In genomic region chr4:45408427-45409132, GRCm38 (mm10) we compare ENCODE assay signal across 7 mouse cellular contexts. TPM values are rescaled to one million over a fixed set of nuclear protein-coding genes. Genes with fewer than 3 reads are reported as not detected.
A peak's percentile ranks its signal among the peaks of the same experiment; 100 is the strongest.
DNase-seq lines count a peak whose midpoint lies in the region; ATAC-seq and TF ChIP-seq lines count a peak whose summit lies in the region.

Slc25a51 (minus strand) TSS chr4:45408766.

- H3K4me1 ChIP-seq in embryonic facial prominence, embryonic 12.5 days: peaks cover 15% of the 10 kb centered on the region
- H3K4me1 ChIP-seq in kidney, adult 2 months (ENCODE audit: control insufficient read depth, insufficient read depth, low read length): peaks cover 24% of the 10 kb centered on the region
- peaks cover 17% of the 10 kb centered on the region for H3K4me1 ChIP-seq in limb, embryonic 12.5 days (replicated peaks)
- H3K4me1 ChIP-seq in midbrain, embryonic 15.5 days: peaks cover 27% of the 10 kb centered on the region
- H3K4me1 ChIP-seq in spleen, adult 2 months (ENCODE audit: control insufficient read depth, insufficient read depth, insufficient read length): no peaks in the 10 kb centered on the region; the same call in 1 of the 2 replicates

- WGBS in embryonic facial prominence, embryonic 12.5 days: under 1% methylated on average over 60 of the region's 67 CpGs
- under 1% methylated on average over 66 of the region's 67 CpGs for WGBS in kidney, adult 2 months
- under 1% methylated on average over 57 of the region's 67 CpGs for WGBS in limb, embryonic 12.5 days
- WGBS in midbrain, embryonic 15.5 days: under 1% methylated on average over 64 of the region's 67 CpGs
- whole genome bisulfite sequencing in spleen, adult 2 months: under 1% methylated on average over 62 of the region's 67 CpGs

- peaks cover 10% of the 10 kb centered on the region for H3K36me3 ChIP-seq in embryonic facial prominence, embryonic 12.5 days
- H3K36me3 ChIP-seq in kidney, adult 2 months (ENCODE audit: control insufficient read depth, insufficient read depth, low read length): peaks cover 3% of the 10 kb centered on the region; the same call in 1 of the 2 replicates
- peaks cover 10% of the 10 kb centered on the region for H3K36me3 ChIP-seq in limb, embryonic 12.5 days
- H3K36me3 ChIP-seq in midbrain, embryonic 15.5 days (replicated peaks): peaks cover 9% of the 10 kb centered on the region
- H3K36me3 ChIP-seq in spleen, adult 2 months (ENCODE audit: control insufficient read depth, insufficient read depth, low read length): no peaks in the 10 kb centered on the region; the same call in 1 of the 2 replicates

- ATAC-seq in embryonic facial prominence, embryonic 12.5 days (ENCODE audit: insufficient number of reproducible peaks, insufficient read depth, low FRiP score, low TSS enrichment): peak; percentile 97
- peak; percentile 98 for ATAC-seq in limb, embryonic 12.5 days (ENCODE audit: insufficient number of reproducible peaks, insufficient read depth, low FRiP score, low TSS enrichment, low read depth)
- ATAC-seq in midbrain, embryonic 15.5 days (replicated peaks): peak; percentile 98

- peak within 1 kb of the TSS; percentile 88 for H3K4me3 ChIP-seq in embryonic facial prominence, embryonic 12.5 days
- peak within 1 kb of the TSS; percentile 89 for H3K4me3 ChIP-seq in kidney, adult 2 months (ENCODE audit: insufficient read depth, low read depth, low read length)
- H3K4me3 ChIP-seq in limb, embryonic 12.5 days (replicated peaks): peak within 1 kb of the TSS; percentile 96
- H3K4me3 ChIP-seq in midbrain, embryonic 15.5 days: peak within 1 kb of the TSS; percentile 92
- peak within 1 kb of the TSS; percentile 94 for H3K4me3 ChIP-seq in spleen, adult 2 months (ENCODE audit: extremely low read depth, insufficient read depth, insufficient read length)

- peak within 1 kb of the TSS; percentile 90 for H3K9ac ChIP-seq in embryonic facial prominence, embryonic 12.5 days
- H3K9ac ChIP-seq in limb, embryonic 12.5 days (replicated peaks): peak within 1 kb of the TSS; percentile 95
- peak within 1 kb of the TSS; percentile 97 for H3K9ac ChIP-seq in midbrain, embryonic 15.5 days

- peak within 1 kb of the TSS; percentile 83 for H3K27ac ChIP-seq in embryonic facial prominence, embryonic 12.5 days
- peak within 1 kb of the TSS; percentile 94 for H3K27ac ChIP-seq in kidney, adult 2 months (ENCODE audit: insufficient read depth, low read depth, low read length)
- H3K27ac ChIP-seq in limb, embryonic 12.5 days: peak within 1 kb of the TSS; percentile 92
- peak within 1 kb of the TSS; percentile 90 for H3K27ac ChIP-seq in midbrain, embryonic 15.5 days
- H3K27ac ChIP-seq in spleen, adult 2 months (ENCODE audit: insufficient read depth, low read length): peak within 1 kb of the TSS; percentile 89

- H3K4me2 ChIP-seq in embryonic facial prominence, embryonic 12.5 days (replicated peaks): peak within 1 kb of the TSS; percentile 69
- peak within 1 kb of the TSS; percentile 84 for H3K4me2 ChIP-seq in limb, embryonic 12.5 days
- peak within 1 kb of the TSS; percentile 92 for H3K4me2 ChIP-seq in midbrain, embryonic 15.5 days

- no peaks in the 10 kb centered on the region for H3K27me3 ChIP-seq in embryonic facial prominence, embryonic 12.5 days
- H3K27me3 ChIP-seq in kidney, adult 2 months (replicated peaks; ENCODE audit: control insufficient read depth, insufficient read depth, low read length): no peaks in the 10 kb centered on the region
- no peaks in the 10 kb centered on the region for H3K27me3 ChIP-seq in limb, embryonic 12.5 days
- no peaks in the 10 kb centered on the region for H3K27me3 ChIP-seq in midbrain, embryonic 15.5 days (replicated peaks)
- no peaks in the 10 kb centered on the region for H3K27me3 ChIP-seq in spleen, adult 2 months (ENCODE audit: control insufficient read depth, insufficient read depth, low read length)

- H3K9me3 ChIP-seq in embryonic facial prominence, embryonic 12.5 days: no peaks in the 10 kb centered on the region
- no peaks in the 10 kb centered on the region for H3K9me3 ChIP-seq in limb, embryonic 12.5 days
- no peaks in the 10 kb centered on the region for H3K9me3 ChIP-seq in midbrain, embryonic 15.5 days

- peak; percentile 89 for DNase-seq in adrenal gland, postnatal 25 days
- peak; percentile 99 for DNase-seq in heart, adult 11 months
- DNase-seq in kidney, adult 2 months: peak; percentile 95
- peak; percentile 84 to 96 for DNase-seq in spleen, adult 2 months (ENCODE audit: low read depth in 1 of 2, low spot score in 2 of 2)

- TF ChIP-seq POLR2A in kidney, adult 2 months (IDR thresholded peaks at IDR 0.05; ENCODE audit: low read depth, low read length): peak; percentile 46
- TF ChIP-seq POLR2A in spleen, adult 2 months (IDR thresholded peaks at IDR 0.05; ENCODE audit: low read depth, low read length): peak; percentile 50

- no peak for TF ChIP-seq CTCF in kidney, adult 2 months (conservative IDR thresholded peaks at IDR 0.05; ENCODE audit: insufficient read depth, insufficient read length, low read depth, low read length)
- no peak for TF ChIP-seq CTCF in spleen, adult 2 months (IDR thresholded peaks at IDR 0.05; ENCODE audit: extremely low read depth, insufficient read depth, insufficient read length, insufficient replicate concordance)

RNA-seq across cellular contexts. Expression of gene Slc25a51, which starts in this region (rescaled TPM):
- total RNA-seq in adrenal gland, postnatal 25 days (2021): 376 and 405 TPM in 2 replicates
- 79.8 and 80.5 TPM in 2 replicates for polyA plus RNA-seq in embryonic facial prominence, embryonic 12.5 days (2016; fragmentation: Nextera tagmentation; extraction: Ambion mirVana)
- 145 and 157 TPM in 2 replicates for polyA plus RNA-seq in kidney, adult 2 months (2012; rRNA removed)
- polyA plus RNA-seq in limb, embryonic 12.5 days (2016; fragmentation: Nextera tagmentation; extraction: Ambion mirVana): 77.7 and 80.1 TPM in 2 replicates
- 72.1 and 77.6 TPM in 2 replicates for polyA plus RNA-seq in midbrain, embryonic 15.5 days (2015; fragmentation: Nextera tagmentation; extraction: Ambion mirVana)
- 85.6 and 116 TPM in 2 replicates for polyA plus RNA-seq in spleen, adult 2 months (2012; rRNA removed)

Comparison
In these comparisons a context has a peak if more than half of its experiments do, and no peak if none do; other contexts are left out.
1. Peak in every context shown above with its lines: DNase-seq, ATAC-seq, H3K4me3 ChIP-seq and H3K27ac ChIP-seq.